Mouse (Mus musculus): Measurements from ENCODE around the gene Fut8.

DNA sequence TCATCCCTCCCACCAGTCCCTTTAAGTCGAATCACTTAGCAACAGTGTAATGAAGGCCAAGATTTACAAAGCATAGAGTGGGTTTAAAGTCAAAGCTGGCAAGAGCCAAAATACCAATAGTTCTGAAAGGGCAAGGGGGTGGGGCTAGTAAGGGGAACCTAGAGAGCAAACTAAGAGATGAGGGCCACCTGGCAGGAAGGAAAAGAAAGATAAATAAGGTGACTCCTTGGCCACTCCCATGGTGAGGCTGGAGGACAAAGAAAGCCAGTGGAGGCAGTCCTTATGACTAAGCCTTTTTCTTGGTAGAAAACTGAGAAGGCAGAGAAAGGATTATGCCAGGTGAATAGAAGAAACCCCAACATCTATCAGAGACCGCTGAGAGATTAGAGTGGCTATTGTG, 42.9 kb upstream of the Fut8 start:
- TF ChIP-seq GATA1 (IDR thresholded peaks at IDR 0.05; ENCODE audit: low read length) (no peak), TAL1 (IDR thresholded peaks at IDR 0.05; ENCODE audit: low read length) (no peak)

All from erythroblast, embryonic 14.5 days (primary cell).